Mouse (Mus musculus): ENCODE results near the gene Phka2. TPM values are rescaled to one million over a fixed set of nuclear protein-coding genes. Genes with fewer than 3 reads are reported as not detected.
A peak's percentile ranks its signal among the peaks of the same experiment; 100 is the strongest.

The Phka2 gene
- total RNA-seq (2014; fragmentation: Nextera tagmentation) (47.7 and 53.1 TPM in 2 replicates), total RNA-seq (2017) (20.9 and 21.1 TPM in 2 replicates), polyA plus RNA-seq (2012) (6.9 and 7.3 TPM in 2 replicates)

GRCm38 (mm10) chrX:160502048-160503041 is at the start of gene Phka2:
TSS of gene Phka2 (plus strand) at chrX:160502166.
- TF ChIP-seq GATA2 (IDR thresholded peaks at IDR 0.05; ENCODE audit: borderline replicate concordance, low read depth, low read length) = no peak
- TF ChIP-seq TAL1 (conservative IDR thresholded peaks at IDR 0.05; ENCODE audit: low read depth, low read length) = no peak
- no peak for TF ChIP-seq GATA1 (IDR thresholded peaks at IDR 0.05; ENCODE audit: borderline replicate concordance, low read length)
- TF ChIP-seq CTCF (IDR thresholded peaks at IDR 0.05; ENCODE audit: low read depth, low read length) = no peak
- no peak for TF ChIP-seq POLR2AphosphoS5 (IDR thresholded peaks at IDR 0.05; ENCODE audit: insufficient replicate concordance, low read depth, low read length)
- DNase-seq (ENCODE audit: low spot score) (peak; percentile 56), ATAC-seq (ENCODE audit: extremely low read depth, insufficient number of reproducible peaks, low FRiP score, poor library complexity, severe bottlenecking) (peak; percentile 92)
- Histone ChIP-seq H3K4me3 (ENCODE audit: low read depth, low read length) (peak within 1 kb of the TSS; percentile 77), H3K9me3 (replicated peaks) (no peaks in the 10 kb centered on the region), H3K4me1 (ENCODE audit: insufficient read depth, low read depth, low read length) (peaks cover 18% of the 10 kb centered on the region), H3K36me3 (replicated peaks) (peaks cover 3% of the 10 kb centered on the region), H3K27me3 (ENCODE audit: insufficient read depth, low read length) (no peaks in the 10 kb centered on the region)

- no peak overlapping the region for H3K4me3 ChIP-seq (ENCODE audit: low read depth, low read length)
- TF ChIP-seq CTCF (IDR thresholded peaks at IDR 0.05; ENCODE audit: low read depth, low read length) (no peak), GATA1 (IDR thresholded peaks at IDR 0.05; ENCODE audit: borderline replicate concordance, low read length) (no peak), POLR2AphosphoS5 (IDR thresholded peaks at IDR 0.05; ENCODE audit: insufficient replicate concordance, low read depth, low read length) (no peak), GATA2 (IDR thresholded peaks at IDR 0.05; ENCODE audit: borderline replicate concordance, low read depth, low read length) (no peak), TAL1 (conservative IDR thresholded peaks at IDR 0.05; ENCODE audit: low read depth, low read length) (no peak)
- no peaks in the 10 kb centered on the region for H3K9me3 ChIP-seq (replicated peaks)
- H3K36me3 ChIP-seq (replicated peaks) = no peaks in the 10 kb centered on the region
- ATAC-seq (ENCODE audit: extremely low read depth, insufficient number of reproducible peaks, low FRiP score, poor library complexity, severe bottlenecking) (no peak), DNase-seq (ENCODE audit: low spot score) (no peak)
- H3K4me1 ChIP-seq (ENCODE audit: insufficient read depth, low read depth, low read length) = no peaks in the 10 kb centered on the region
- no peaks in the 10 kb centered on the region for H3K27me3 ChIP-seq (ENCODE audit: insufficient read depth, low read length)
Measured at GRCm38 (mm10) chrX:160455686-160456085, 46.3 kb upstream of the Phka2 start.

DNA sequence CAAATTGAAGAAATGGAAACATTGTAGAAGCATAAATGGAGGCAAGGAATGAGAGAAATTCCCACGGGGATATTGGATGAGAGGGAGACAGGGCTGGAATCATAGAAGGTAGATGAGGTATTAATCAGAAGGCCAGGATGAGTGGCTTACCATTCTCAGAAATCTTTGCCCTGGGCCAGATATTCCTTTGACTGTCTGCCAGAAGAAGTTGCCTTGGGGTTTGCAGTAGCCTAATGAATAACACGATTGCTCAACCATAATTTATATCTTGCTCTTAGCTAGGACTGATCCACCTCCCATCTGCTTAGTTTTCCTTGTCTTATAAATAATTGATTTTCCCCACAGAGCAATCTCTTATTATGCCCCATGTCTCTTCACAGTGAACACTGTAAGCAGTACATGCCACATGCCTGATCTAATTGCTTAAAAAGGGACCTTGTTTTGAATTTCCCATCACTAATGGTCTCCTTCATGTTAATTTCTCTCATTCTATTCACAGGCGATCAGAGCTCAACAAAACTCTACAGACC is 30.6 kb upstream of the Phka2 start:
- ATAC-seq (ENCODE audit: extremely low read depth, insufficient number of reproducible peaks, low FRiP score, poor library complexity, severe bottlenecking) = no peak
- no peaks in the 10 kb centered on the region for H3K4me1 ChIP-seq (ENCODE audit: insufficient read depth, low read depth, low read length)
- no peaks in the 10 kb centered on the region for H3K27me3 ChIP-seq (ENCODE audit: insufficient read depth, low read length)
- no peak for DNase-seq (ENCODE audit: low spot score)
- no peak for TF ChIP-seq POLR2AphosphoS5 (IDR thresholded peaks at IDR 0.05; ENCODE audit: insufficient replicate concordance, low read depth, low read length)
- no peak for TF ChIP-seq GATA2 (IDR thresholded peaks at IDR 0.05; ENCODE audit: borderline replicate concordance, low read depth, low read length)
- TF ChIP-seq TAL1 (conservative IDR thresholded peaks at IDR 0.05; ENCODE audit: low read depth, low read length) = no peak
- TF ChIP-seq GATA1 (IDR thresholded peaks at IDR 0.05; ENCODE audit: borderline replicate concordance, low read length) = no peak
- TF ChIP-seq CTCF (IDR thresholded peaks at IDR 0.05; ENCODE audit: low read depth, low read length) = no peak
- no peaks in the 10 kb centered on the region for H3K36me3 ChIP-seq (replicated peaks)
- no peaks in the 10 kb centered on the region for H3K9me3 ChIP-seq (replicated peaks)
- no peak overlapping the region for H3K4me3 ChIP-seq (ENCODE audit: low read depth, low read length)

DNA sequence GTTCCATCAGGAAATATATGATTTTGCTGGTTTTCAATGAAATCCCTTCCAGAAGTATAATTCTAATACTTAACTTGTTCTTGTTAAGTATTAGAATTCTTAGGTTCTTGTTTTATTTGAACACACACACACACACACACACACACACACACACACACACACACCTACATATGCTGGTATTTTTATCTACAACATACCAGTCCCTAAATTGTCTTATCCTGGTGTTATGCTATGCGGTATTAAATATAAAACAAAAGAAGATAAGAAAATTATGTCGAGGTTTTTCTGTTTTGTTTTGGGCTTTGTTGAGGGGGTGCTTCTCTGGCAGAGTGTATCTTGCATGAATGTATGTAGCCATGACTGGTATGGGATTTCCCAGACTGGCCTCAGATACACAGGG is 12.2 kb upstream of the Phka2 start:
- H3K27me3 ChIP-seq (ENCODE audit: insufficient read depth, low read length) = no peaks in the 10 kb centered on the region
- no peaks in the 10 kb centered on the region for H3K9me3 ChIP-seq (replicated peaks)
- TF ChIP-seq GATA1 (IDR thresholded peaks at IDR 0.05; ENCODE audit: borderline replicate concordance, low read length) = no peak
- no peak for TF ChIP-seq GATA2 (IDR thresholded peaks at IDR 0.05; ENCODE audit: borderline replicate concordance, low read depth, low read length)
- no peak for TF ChIP-seq TAL1 (conservative IDR thresholded peaks at IDR 0.05; ENCODE audit: low read depth, low read length)
- no peak for TF ChIP-seq POLR2AphosphoS5 (IDR thresholded peaks at IDR 0.05; ENCODE audit: insufficient replicate concordance, low read depth, low read length)
- TF ChIP-seq CTCF (IDR thresholded peaks at IDR 0.05; ENCODE audit: low read depth, low read length) = no peak
- peaks cover 15% of the 10 kb centered on the region for H3K4me1 ChIP-seq (ENCODE audit: insufficient read depth, low read depth, low read length)
- no peak for ATAC-seq (ENCODE audit: extremely low read depth, insufficient number of reproducible peaks, low FRiP score, poor library complexity, severe bottlenecking)
- H3K36me3 ChIP-seq (replicated peaks) = no peaks in the 10 kb centered on the region
- no peak for DNase-seq (ENCODE audit: low spot score)
- H3K4me3 ChIP-seq (ENCODE audit: low read depth, low read length) = no peak overlapping the region

DNA sequence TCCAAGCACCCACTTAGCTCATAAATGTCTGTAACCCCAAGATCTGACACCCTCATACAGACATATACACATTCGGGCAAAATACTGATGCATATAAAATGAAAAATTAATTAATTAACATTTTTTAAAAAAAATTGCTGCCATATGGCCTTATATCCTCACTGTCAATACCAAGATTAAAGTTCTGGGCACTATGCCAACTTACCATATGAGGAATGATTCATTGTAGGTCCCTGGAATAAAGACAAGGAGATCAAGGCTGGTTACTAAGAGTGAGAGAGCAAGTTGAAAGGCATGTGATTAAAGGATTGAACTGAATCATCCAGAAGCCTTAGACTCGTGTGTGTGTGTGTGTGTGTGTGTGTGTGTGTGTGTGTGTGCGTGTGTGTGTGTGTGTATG is 7.6 kb upstream of the Phka2 start:
- Histone ChIP-seq H3K4me1 (ENCODE audit: insufficient read depth, low read depth, low read length) (peaks cover 30% of the 10 kb centered on the region), H3K4me3 (ENCODE audit: low read depth, low read length) (no peak overlapping the region), H3K27me3 (ENCODE audit: insufficient read depth, low read length) (no peaks in the 10 kb centered on the region), H3K36me3 (replicated peaks) (no peaks in the 10 kb centered on the region), H3K9me3 (replicated peaks) (no peaks in the 10 kb centered on the region)
- ATAC-seq (ENCODE audit: extremely low read depth, insufficient number of reproducible peaks, low FRiP score, poor library complexity, severe bottlenecking) (no peak), DNase-seq (ENCODE audit: low spot score) (no peak)
- TF ChIP-seq POLR2AphosphoS5 (IDR thresholded peaks at IDR 0.05; ENCODE audit: insufficient replicate concordance, low read depth, low read length) (no peak), CTCF (IDR thresholded peaks at IDR 0.05; ENCODE audit: low read depth, low read length) (no peak), TAL1 (conservative IDR thresholded peaks at IDR 0.05; ENCODE audit: low read depth, low read length) (no peak), GATA1 (IDR thresholded peaks at IDR 0.05; ENCODE audit: borderline replicate concordance, low read length) (no peak), GATA2 (IDR thresholded peaks at IDR 0.05; ENCODE audit: borderline replicate concordance, low read depth, low read length) (no peak)

DNA sequence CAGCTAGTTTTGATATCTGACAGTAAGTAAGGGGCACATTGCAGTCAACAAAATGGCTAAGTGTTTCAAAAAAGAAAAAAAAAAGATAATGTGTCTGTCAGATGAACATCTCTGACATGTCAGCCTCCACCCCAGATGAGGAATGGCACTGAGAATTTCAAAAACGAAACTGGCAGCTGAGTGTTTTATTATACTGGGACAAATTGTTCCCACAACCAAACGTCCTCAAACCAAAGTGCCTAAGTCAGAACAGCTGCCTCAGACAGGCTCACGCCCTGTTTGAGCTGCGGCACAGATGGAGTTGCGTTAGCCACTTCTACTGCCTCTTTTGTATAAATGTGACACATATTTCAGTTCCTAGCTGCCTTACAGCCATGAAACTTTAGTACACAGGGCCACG is 7.0 kb upstream of the Phka2 start:
- Histone ChIP-seq H3K4me3 (ENCODE audit: low read depth, low read length) (no peak overlapping the region), H3K36me3 (replicated peaks) (no peaks in the 10 kb centered on the region), H3K9me3 (replicated peaks) (no peaks in the 10 kb centered on the region), H3K4me1 (ENCODE audit: insufficient read depth, low read depth, low read length) (peaks cover 30% of the 10 kb centered on the region), H3K27me3 (ENCODE audit: insufficient read depth, low read length) (no peaks in the 10 kb centered on the region)
- DNase-seq (ENCODE audit: low spot score) = no peak
- TF ChIP-seq GATA1 (IDR thresholded peaks at IDR 0.05; ENCODE audit: borderline replicate concordance, low read length) (no peak), TAL1 (conservative IDR thresholded peaks at IDR 0.05; ENCODE audit: low read depth, low read length) (no peak), GATA2 (IDR thresholded peaks at IDR 0.05; ENCODE audit: borderline replicate concordance, low read depth, low read length) (no peak), CTCF (IDR thresholded peaks at IDR 0.05; ENCODE audit: low read depth, low read length) (no peak), POLR2AphosphoS5 (IDR thresholded peaks at IDR 0.05; ENCODE audit: insufficient replicate concordance, low read depth, low read length) (no peak)
- ATAC-seq (ENCODE audit: extremely low read depth, insufficient number of reproducible peaks, low FRiP score, poor library complexity, severe bottlenecking) = no peak
